Mouse (Mus musculus) liver, adult 2 months (tissue): Measurements from ENCODE around the gene Serpinb9. TPM values are rescaled to one million over a fixed set of nuclear protein-coding genes. Genes with fewer than 3 reads are reported as not detected.

ENCODE experiments used
- DNase-seq: peaks from one replicate; pipeline ENCODE4 v3.0.0-alpha.2; 2011; ENCODE audit warnings: low read depth, low spot score; ENCODE audit errors: extremely low read depth
- H3K27ac ChIP-seq: fragments of 200-500 bp; replicated peaks from 2 replicates; pipeline ENCODE4 v1.5.1; 2012; ENCODE audit warnings: low read depth, mild to moderate bottlenecking, control low read depth, inconsistent platforms, low read length; ENCODE audit not compliant: insufficient read depth
- H3K27me3 ChIP-seq: fragments of 200-500 bp; 2 replicates; pipeline ENCODE4 v1.6.1; 2012; ENCODE audit warnings: mild to moderate bottlenecking, moderate library complexity, low read length, inconsistent platforms; ENCODE audit not compliant: control insufficient read depth, insufficient read depth
- H3K36me3 ChIP-seq: fragments of 200-500 bp; 2 replicates; pipeline ENCODE4 v1.6.1; 2012; ENCODE audit warnings: low read length, inconsistent platforms; ENCODE audit not compliant: control insufficient read depth, insufficient read depth
- H3K4me1 ChIP-seq: fragments of 200-500 bp; 2 replicates; pipeline ENCODE4 v1.6.1; 2011; ENCODE audit warnings: low read length; ENCODE audit not compliant: control insufficient read depth, insufficient read depth
- H3K4me3 ChIP-seq: fragments of 200-500 bp; 2 replicates; pipeline ENCODE4 v1.5.1; 2011; ENCODE audit warnings: low read depth, mild to moderate bottlenecking, control low read depth, low read length, moderate library complexity; ENCODE audit not compliant: insufficient read depth
- H3K79me2 ChIP-seq: fragments of 200-500 bp; 2 replicates; pipeline ENCODE4 v1.6.1; 2012; ENCODE audit warnings: inconsistent platforms, mild to moderate bottlenecking, low read length, moderate library complexity; ENCODE audit not compliant: control insufficient read depth, insufficient read depth
- H3K9ac ChIP-seq: fragments of 200-500 bp; 2 replicates; pipeline ENCODE4 v1.6.1; 2012; ENCODE audit warnings: low read depth, mild to moderate bottlenecking, control low read depth, inconsistent platforms, low read length
- CTCF ChIP-seq: fragments of 200-500 bp; IDR thresholded peaks from 2 replicates; pipeline ENCODE4 v1.5.1; 2011; ENCODE audit warnings: low read depth, low read length, control low read depth
- POLR2A ChIP-seq: fragments of 200-500 bp; IDR thresholded peaks from 2 replicates; pipeline ENCODE4 v1.6.1; 2011; ENCODE audit warnings: low read length, control low read depth; ENCODE audit not compliant: insufficient read depth; ENCODE audit errors: extremely low read depth
- WGBS: fragments of 180-500 bp; shearing (Covaris S2); methylation state at CpG from one replicate; pipeline ENCODE4 v1.1.7; 2018; 5-methylcytosine and 5-hydroxymethylcytosine counted together
- polyA plus RNA-seq: library from polyadenylated mRNA; depleted of rRNA; stranded (reverse); fragments of >200 nt; gene quantifications from 2 replicates; pipeline ENCODE4 v1.2.3, GENCODE M21; 2012; rRNA removed
- total RNA-seq: library from RNA; depleted of rRNA; stranded (reverse); fragments of >200 nt; gene quantifications from 2 replicates; pipeline ENCODE4 v1.2.3, GENCODE M21; 2014; rRNA removed

The Serpinb9 gene
- total and polyA plus RNA-seq, 2 experiments = 2.6 to 11.9 TPM

DNA sequence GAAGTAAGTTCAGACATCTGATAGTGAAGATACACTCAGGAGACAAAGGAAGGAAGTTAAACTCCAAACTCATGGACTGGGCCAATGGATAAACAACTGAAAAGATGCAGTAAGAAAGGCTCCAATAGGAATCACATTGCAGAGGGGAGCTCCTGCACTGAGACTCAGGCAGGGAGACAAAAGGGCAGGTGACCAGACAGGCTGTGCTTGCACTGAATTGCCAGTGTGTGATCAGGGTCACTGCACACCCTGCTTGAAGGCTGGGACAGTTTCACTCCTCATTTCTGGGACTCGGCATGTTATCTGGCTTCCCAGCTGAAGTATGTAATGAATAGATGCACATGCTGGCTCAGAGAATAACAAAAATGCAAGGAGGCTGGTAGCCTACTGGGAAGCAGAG is 60.0 kb downstream of the Serpinb9 start:
- no peaks in the 10 kb centered on the region for H3K27me3 ChIP-seq
- no peak overlapping the region for H3K4me3 ChIP-seq
- no peak overlapping the region for H3K9ac ChIP-seq
- no peak overlapping the region for H3K27ac ChIP-seq
- WGBS = 68% methylated on average over 1 of the region's 1 CpGs
- no peak for TF ChIP-seq CTCF
- no peak for TF ChIP-seq POLR2A
- no peaks in the 10 kb centered on the region for H3K36me3 ChIP-seq
- no peaks in the 10 kb centered on the region for H3K79me2 ChIP-seq
- DNase-seq = no peak
- H3K4me1 ChIP-seq = no peaks in the 10 kb centered on the region

Other genes with a start within 250 kb of the Serpinb9 start
- 0.37 TPM in 1 of 2 replicates, not detected in the other for gene Mylk4, start 219.3 kb upstream of the Serpinb9 start, total RNA-seq
- gene Mylk4, start 219.3 kb upstream of the Serpinb9 start, polyA plus RNA-seq = not detected in 2 replicates
- gene Wrnip1, start 201.2 kb upstream of the Serpinb9 start, total RNA-seq = 33.9 and 43.8 TPM in 2 replicates
- gene Wrnip1, start 201.2 kb upstream of the Serpinb9 start, polyA plus RNA-seq = 38.7 and 49.8 TPM in 2 replicates
- not detected in 2 replicates for gene D930007J09Rik, start 200.4 kb upstream of the Serpinb9 start, total RNA-seq
- gene D930007J09Rik, start 200.4 kb upstream of the Serpinb9 start, polyA plus RNA-seq = 0.60 TPM in 1 of 2 replicates, not detected in the other
- gene Serpinb1a, start 152.1 kb upstream of the Serpinb9 start, total RNA-seq = 6.7 and 11.2 TPM in 2 replicates
- 4.7 and 5.1 TPM in 2 replicates for gene Serpinb1a, start 152.1 kb upstream of the Serpinb9 start, polyA plus RNA-seq
- gene Serpinb1c, start 105.0 kb upstream of the Serpinb9 start, total RNA-seq = 0.28 TPM in 1 of 2 replicates, not detected in the other
- 0.15 TPM in 1 of 2 replicates, not detected in the other for gene Serpinb1c, start 105.0 kb upstream of the Serpinb9 start, polyA plus RNA-seq
- gene Serpinb6b, start 38.0 kb upstream of the Serpinb9 start, total RNA-seq = 2.6 and 2.7 TPM in 2 replicates
- gene Serpinb6b, start 38.0 kb upstream of the Serpinb9 start, polyA plus RNA-seq = 0.33 and 0.60 TPM in 2 replicates
- gene Serpinb9b, start 24.2 kb downstream of the Serpinb9 start, total RNA-seq = not detected in 2 replicates
- gene Serpinb9b, start 24.2 kb downstream of the Serpinb9 start, polyA plus RNA-seq = 0.04 and 0.05 TPM in 2 replicates
- gene Serpinb1b, start 75.3 kb downstream of the Serpinb9 start, total RNA-seq = 0.09 TPM in 1 of 2 replicates, not detected in the other
- gene Serpinb1b, start 75.3 kb downstream of the Serpinb9 start, polyA plus RNA-seq = not detected in 2 replicates
- not detected in 2 replicates for gene Serpinb9c, start 156.5 kb downstream of the Serpinb9 start, total RNA-seq
- gene Serpinb9c, start 156.5 kb downstream of the Serpinb9 start, polyA plus RNA-seq = not detected in 2 replicates
- not detected in 2 replicates for gene Serpinb9d, start 189.7 kb downstream of the Serpinb9 start, total RNA-seq
- not detected in 2 replicates for gene Serpinb9d, start 189.7 kb downstream of the Serpinb9 start, polyA plus RNA-seq
- gene Serpinb9e, start 246.4 kb downstream of the Serpinb9 start, total RNA-seq = not detected in 2 replicates
- not detected in 2 replicates for gene Serpinb9e, start 246.4 kb downstream of the Serpinb9 start, polyA plus RNA-seq